Mouse (Mus musculus): ENCODE measurements around the gene Exoc6b. TPM values are rescaled to one million over a fixed set of nuclear protein-coding genes. Genes with fewer than 3 reads are reported as not detected.

Exoc6b gene
- polyA plus RNA-seq, 1 experiment from 2014 or later = 34.2 TPM

DNA sequence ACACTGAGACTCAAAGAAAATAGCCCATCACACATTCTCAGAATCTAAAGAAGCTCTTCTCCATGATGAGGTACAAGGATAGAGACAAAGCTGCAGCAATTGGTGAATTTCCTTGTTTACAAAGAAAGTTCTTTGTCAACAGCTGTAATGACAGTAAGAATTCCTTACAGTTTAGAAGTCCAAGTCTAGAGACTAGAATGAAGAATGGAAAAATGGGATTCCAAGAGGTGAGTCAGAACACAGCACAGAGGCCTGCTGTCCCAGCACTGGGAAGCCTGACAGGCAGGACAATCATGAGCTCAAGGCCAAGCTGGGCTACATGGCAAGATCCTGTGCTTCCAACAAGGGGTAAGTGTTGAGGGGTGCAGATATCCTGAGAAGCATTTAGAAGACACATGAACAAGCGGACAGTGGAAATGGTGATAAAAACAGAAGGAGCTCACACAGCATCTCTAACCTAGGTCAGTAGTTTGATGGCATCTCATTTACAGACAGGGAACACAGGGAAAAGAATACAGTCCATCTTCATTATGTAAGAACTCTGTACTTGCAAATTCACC lies 205.4 kb downstream of the Exoc6b start:
- no peak for ATAC-seq (ENCODE audit: borderline replicate concordance, extremely low read depth, low FRiP score, low TSS enrichment)
- H3K27ac ChIP-seq = no peak overlapping the region
- WGBS = 92% methylated on average over 1 of the region's 1 CpGs
- H3K9ac ChIP-seq = no peak overlapping the region
- H3K9me3 ChIP-seq = no peaks in the 10 kb centered on the region
- no peak overlapping the region for H3K4me2 ChIP-seq
- H3K27me3 ChIP-seq = no peaks in the 10 kb centered on the region
- H3K36me3 ChIP-seq = no peaks in the 10 kb centered on the region
- no peak overlapping the region for H3K4me3 ChIP-seq
- peaks cover 4% of the 10 kb centered on the region; the same call in 1 of the 2 replicates for H3K4me1 ChIP-seq

GRCm38 (mm10) chr6:84845665-84846064 lies 223.6 kb downstream of the Exoc6b start:
- 56% methylated on average over 7 of the region's 7 CpGs for WGBS
- Histone ChIP-seq H3K27ac (no peak overlapping the region), H3K4me1 (no peaks in the 10 kb centered on the region), H3K4me2 (no peak overlapping the region), H3K9ac (no peak overlapping the region), H3K27me3 (no peaks in the 10 kb centered on the region), H3K36me3 (peaks cover 4% of the 10 kb centered on the region; the same call in 1 of the 2 replicates), H3K4me3 (no peak overlapping the region), H3K9me3 (no peaks in the 10 kb centered on the region)
- ATAC-seq (ENCODE audit: borderline replicate concordance, extremely low read depth, low FRiP score, low TSS enrichment) = no peak

GRCm38 (mm10) chr6:84841138-84841537 lies 228.2 kb downstream of the Exoc6b start:
- ATAC-seq (ENCODE audit: borderline replicate concordance, extremely low read depth, low FRiP score, low TSS enrichment) = no peak
- H3K27ac ChIP-seq = no peak overlapping the region

DNA sequence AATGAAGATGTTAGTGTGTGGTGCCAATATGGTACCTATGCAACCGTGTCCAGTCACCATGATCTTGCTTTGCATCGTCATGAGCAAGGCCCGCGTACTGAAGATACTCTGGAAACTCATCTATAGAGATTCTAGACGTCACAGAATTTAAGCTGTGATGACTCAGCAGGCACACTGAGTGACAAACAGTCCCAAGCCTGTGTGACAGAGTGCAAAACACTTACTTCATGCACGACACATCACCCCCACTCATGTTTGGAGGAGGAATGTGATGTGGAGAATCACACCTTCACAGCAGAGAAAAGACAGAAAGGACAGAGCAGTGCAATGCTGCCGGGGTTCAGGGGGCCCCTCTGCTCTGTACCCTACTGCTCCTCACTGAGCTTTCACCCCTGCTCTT lies 261.8 kb downstream of the Exoc6b start:
- Histone ChIP-seq H3K27ac (no peak overlapping the region), H3K36me3 (no peaks in the 10 kb centered on the region), H3K4me2 (no peak overlapping the region), H3K9ac (no peak overlapping the region), H3K9me3 (no peaks in the 10 kb centered on the region), H3K4me1 (no peaks in the 10 kb centered on the region), H3K27me3 (no peaks in the 10 kb centered on the region), H3K4me3 (no peak overlapping the region)
- WGBS = 86% methylated on average over 7 of the region's 7 CpGs
- ATAC-seq (ENCODE audit: borderline replicate concordance, extremely low read depth, low FRiP score, low TSS enrichment) = no peak

More at GRCm38 (mm10) chr6:84841138-84841537, 228.2 kb downstream of the Exoc6b start:
- H3K4me2 ChIP-seq = no peak overlapping the region
- no peak overlapping the region for H3K9ac ChIP-seq
- no peaks in the 10 kb centered on the region for H3K4me1 ChIP-seq
- H3K4me3 ChIP-seq = no peak overlapping the region
- no peaks in the 10 kb centered on the region for H3K9me3 ChIP-seq
- H3K36me3 ChIP-seq = 0 out of 2 replicates have a peak, but pooled peaks cover 3% of the 10 kb centered on the region
- H3K27me3 ChIP-seq = no peaks in the 10 kb centered on the region

- Histone ChIP-seq H3K9ac (no peak overlapping the region), H3K27ac (no peak overlapping the region), H3K4me1 (no peaks in the 10 kb centered on the region), H3K9me3 (no peaks in the 10 kb centered on the region), H3K4me2 (no peak overlapping the region), H3K36me3 (no peaks in the 10 kb centered on the region), H3K27me3 (no peaks in the 10 kb centered on the region), H3K4me3 (no peak overlapping the region)
- no peak for ATAC-seq (ENCODE audit: borderline replicate concordance, extremely low read depth, low FRiP score, low TSS enrichment)
- WGBS = 33% methylated on average over 2 of the region's 2 CpGs
These were observed 263.1 kb downstream of the Exoc6b start for GRCm38 (mm10) chr6:84806132-84806730.

DNA sequence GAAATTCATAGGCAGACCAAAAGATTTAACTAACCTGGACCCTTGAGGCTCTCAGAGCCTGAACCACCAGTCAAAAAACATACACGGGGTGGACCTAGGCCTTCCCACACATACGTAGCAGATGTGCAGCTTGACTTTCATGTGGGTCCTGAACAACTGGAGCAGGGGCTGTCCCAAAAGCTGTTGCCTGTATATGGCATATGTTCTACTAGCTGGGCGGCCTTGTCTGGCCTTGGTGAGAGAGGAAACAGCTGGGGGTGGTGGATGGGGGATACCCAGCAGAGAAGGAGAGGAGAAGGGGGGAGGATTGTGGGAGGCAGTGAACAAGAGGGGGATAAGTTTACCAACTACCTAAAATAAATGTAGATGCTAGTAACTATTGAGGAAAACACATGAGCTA lies 270.6 kb downstream of the Exoc6b start:
- no peaks in the 10 kb centered on the region for H3K27me3 ChIP-seq
- ATAC-seq (ENCODE audit: borderline replicate concordance, extremely low read depth, low FRiP score, low TSS enrichment) = no peak
- H3K4me3 ChIP-seq = no peak overlapping the region
- 76% methylated on average over 3 of the region's 3 CpGs for WGBS
- H3K27ac ChIP-seq = no peak overlapping the region
- no peaks in the 10 kb centered on the region for H3K36me3 ChIP-seq
- no peaks in the 10 kb centered on the region for H3K4me1 ChIP-seq
- no peaks in the 10 kb centered on the region for H3K9me3 ChIP-seq
- no peak overlapping the region for H3K4me2 ChIP-seq
- no peak overlapping the region for H3K9ac ChIP-seq

DNA sequence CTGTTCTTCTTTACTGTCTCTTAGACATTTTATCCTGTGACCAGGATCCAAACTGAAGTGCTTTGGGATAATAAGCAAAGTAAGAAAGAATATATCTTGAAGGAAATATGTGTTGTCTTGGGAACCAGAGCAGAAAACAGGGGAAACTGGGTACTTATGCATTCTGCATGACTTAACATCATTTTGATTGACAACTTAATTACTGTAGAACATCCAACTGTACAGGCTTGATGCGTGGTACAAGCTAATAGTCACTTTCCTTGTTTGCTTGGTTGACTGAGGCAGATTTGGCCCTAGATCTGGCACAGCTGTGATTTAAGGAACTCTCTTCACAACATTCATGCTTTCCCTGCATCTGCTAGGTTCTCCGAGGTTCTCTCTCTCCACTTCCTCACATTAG lies 285.3 kb downstream of the Exoc6b start:
- no peaks in the 10 kb centered on the region for H3K27me3 ChIP-seq
- whole genome bisulfite sequencing = 73% methylated on average over 2 of the region's 2 CpGs
- no peaks in the 10 kb centered on the region for H3K9me3 ChIP-seq
- ATAC-seq (ENCODE audit: borderline replicate concordance, extremely low read depth, low FRiP score, low TSS enrichment) = no peak
- H3K4me1 ChIP-seq = no peaks in the 10 kb centered on the region
- no peak overlapping the region for H3K27ac ChIP-seq
- H3K9ac ChIP-seq = no peak overlapping the region
- no peak overlapping the region for H3K4me3 ChIP-seq
- no peaks in the 10 kb centered on the region for H3K36me3 ChIP-seq
- no peak overlapping the region for H3K4me2 ChIP-seq

DNA sequence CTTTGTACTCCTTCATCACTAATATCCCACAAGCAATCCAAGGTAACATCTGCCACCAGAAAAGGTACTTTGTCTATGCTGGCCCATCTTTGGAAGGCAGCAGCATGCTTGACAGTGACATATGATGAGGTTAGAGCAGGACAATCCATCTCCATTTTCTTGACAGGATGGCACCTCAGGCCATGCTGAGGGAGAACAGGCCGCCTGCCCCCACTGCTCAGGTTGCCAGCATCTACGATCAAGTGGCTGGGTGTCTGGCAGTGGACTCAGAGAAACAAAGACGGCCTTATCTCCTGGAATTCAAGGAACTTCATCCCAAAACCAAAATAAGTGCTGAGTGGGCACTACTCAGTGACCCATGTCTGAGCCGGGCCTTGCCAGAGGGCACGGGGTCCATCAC lies 289.3 kb downstream of the Exoc6b start:
- no peaks in the 10 kb centered on the region for H3K9me3 ChIP-seq
- no peaks in the 10 kb centered on the region for H3K27me3 ChIP-seq
- ATAC-seq (ENCODE audit: borderline replicate concordance, extremely low read depth, low FRiP score, low TSS enrichment) = no peak
- no peak overlapping the region for H3K4me2 ChIP-seq
- no peak overlapping the region for H3K9ac ChIP-seq
- 33% methylated on average over 5 of the region's 5 CpGs for WGBS
- no peak overlapping the region for H3K27ac ChIP-seq
- H3K4me1 ChIP-seq = no peaks in the 10 kb centered on the region
- no peak overlapping the region for H3K4me3 ChIP-seq
- H3K36me3 ChIP-seq = no peaks in the 10 kb centered on the region

DNA sequence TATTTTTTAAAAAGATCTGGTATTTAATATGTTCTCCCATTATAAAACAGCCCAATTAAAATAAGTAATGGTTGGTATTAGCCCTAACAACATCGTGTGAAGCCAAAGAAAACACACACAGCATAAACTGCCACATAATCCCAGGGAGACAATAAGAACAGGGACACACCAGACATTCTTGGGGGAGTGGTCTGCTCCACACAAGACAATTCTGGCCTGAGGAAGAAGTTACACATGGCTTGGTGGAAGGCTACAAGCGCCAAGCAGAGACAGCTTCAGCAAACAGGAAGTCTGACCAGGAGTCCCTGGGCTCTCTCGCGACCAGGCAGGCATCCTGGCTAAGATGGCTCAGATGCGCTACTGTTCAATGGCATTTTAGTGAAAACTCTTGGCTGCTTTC lies 290.3 kb downstream of the Exoc6b start:
- no peak overlapping the region for H3K4me3 ChIP-seq
- WGBS = 44% methylated on average over 5 of the region's 5 CpGs
- no peak for ATAC-seq (ENCODE audit: borderline replicate concordance, extremely low read depth, low FRiP score, low TSS enrichment)
- no peaks in the 10 kb centered on the region for H3K27me3 ChIP-seq
- H3K9me3 ChIP-seq = no peaks in the 10 kb centered on the region
- H3K9ac ChIP-seq = no peak overlapping the region
- H3K27ac ChIP-seq = no peak overlapping the region
- no peak overlapping the region for H3K4me2 ChIP-seq
- no peaks in the 10 kb centered on the region for H3K4me1 ChIP-seq
- H3K36me3 ChIP-seq = no peaks in the 10 kb centered on the region

DNA sequence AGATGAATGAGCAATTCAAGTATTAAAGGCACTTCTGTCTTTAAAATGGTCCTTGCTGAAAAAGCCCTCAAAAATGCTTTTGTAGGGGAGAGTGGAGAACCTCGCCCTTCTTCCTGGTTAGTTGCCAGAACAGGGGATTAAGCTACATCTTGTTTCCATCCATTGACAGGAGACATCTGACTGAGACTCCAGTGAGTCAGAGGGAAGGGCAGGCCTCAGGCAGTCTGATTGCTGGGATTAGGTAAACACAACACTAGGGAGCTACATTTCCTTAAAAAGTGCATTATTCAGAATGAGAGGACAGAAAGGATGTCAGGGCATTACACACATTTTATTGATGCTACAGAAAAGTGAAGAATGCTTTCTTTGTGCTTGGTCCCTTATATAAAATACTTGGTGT lies 293.4 kb downstream of the Exoc6b start:
- Histone ChIP-seq H3K9ac (no peak overlapping the region), H3K27ac (no peak overlapping the region), H3K4me2 (no peak overlapping the region), H3K36me3 (no peaks in the 10 kb centered on the region), H3K4me3 (no peak overlapping the region), H3K9me3 (no peaks in the 10 kb centered on the region), H3K4me1 (no peaks in the 10 kb centered on the region), H3K27me3 (no peaks in the 10 kb centered on the region)
- 29% methylated on average over 1 of the region's 1 CpGs for WGBS
- ATAC-seq (ENCODE audit: borderline replicate concordance, extremely low read depth, low FRiP score, low TSS enrichment) = no peak

GRCm38 (mm10) chr6:84755266-84755665 lies 314.0 kb downstream of the Exoc6b start:
- Histone ChIP-seq H3K4me3 (no peak overlapping the region), H3K4me2 (no peak overlapping the region), H3K4me1 (no peaks in the 10 kb centered on the region), H3K27me3 (no peaks in the 10 kb centered on the region), H3K36me3 (no peaks in the 10 kb centered on the region), H3K9ac (no peak overlapping the region), H3K27ac (no peak overlapping the region), H3K9me3 (no peaks in the 10 kb centered on the region)
- whole genome bisulfite sequencing = 73% methylated on average over 3 of the region's 3 CpGs
- ATAC-seq (ENCODE audit: borderline replicate concordance, extremely low read depth, low FRiP score, low TSS enrichment) = no peak

- ATAC-seq (ENCODE audit: borderline replicate concordance, extremely low read depth, low FRiP score, low TSS enrichment) = no peak
- Histone ChIP-seq H3K4me3 (no peak overlapping the region), H3K27ac (no peak overlapping the region), H3K4me1 (no peaks in the 10 kb centered on the region), H3K9ac (no peak overlapping the region), H3K4me2 (no peak overlapping the region), H3K36me3 (no peaks in the 10 kb centered on the region), H3K9me3 (no peaks in the 10 kb centered on the region), H3K27me3 (no peaks in the 10 kb centered on the region)
These were observed 316.4 kb downstream of the Exoc6b start for GRCm38 (mm10) chr6:84752806-84753420.

All from lung, embryonic 15.5 days (tissue).